Mouse (Mus musculus): ENCODE results near the gene Slc25a44.

- TF ChIP-seq POLR2A (IDR thresholded peaks at IDR 0.05; ENCODE audit: insufficient read depth, low read depth, low read length) (no peak), CTCF (IDR thresholded peaks at IDR 0.05) (peak; percentile 88)
Observed at GRCm38 (mm10) chr3:88467116-88467824, 42.3 kb upstream of the Slc25a44 start.

Data from heart, adult 2 months (tissue).